Mouse (Mus musculus) neural tube, embryonic 15.5 days (tissue): ENCODE data around the gene Tat. TPM values are rescaled to one million over a fixed set of nuclear protein-coding genes. Genes with fewer than 3 reads are reported as not detected.

Source experiments
- ATAC-seq: fragments of 200-750 bp; cut with Nextera tagmentation; 2 replicates; pipeline ENCODE4 v1.8.0; 2017; ENCODE audit warnings: mild to moderate bottlenecking, moderate TSS enrichment, moderate library complexity; ENCODE audit not compliant: low FRiP score
- H3K27ac ChIP-seq: fragments of 300-500 bp; sonication (generic); replicated peaks from 2 replicates; pipeline ENCODE4 v1.5.1; 2015; ENCODE audit warnings: mild to moderate bottlenecking, inconsistent platforms
- H3K27me3 ChIP-seq: fragments of 300-500 bp; sonication (generic); replicated peaks from 2 replicates; pipeline ENCODE4 v1.6.1; 2015; ENCODE audit warnings: inconsistent platforms
- H3K36me3 ChIP-seq: fragments of 300-500 bp; sonication (generic); 2 replicates; pipeline ENCODE4 v1.6.1; 2015; ENCODE audit warnings: inconsistent platforms
- H3K4me1 ChIP-seq: fragments of 300-500 bp; sonication (generic); 2 replicates; pipeline ENCODE4 v1.6.1; 2015; ENCODE audit warnings: inconsistent platforms
- H3K4me2 ChIP-seq: fragments of 300-500 bp; sonication (generic); 2 replicates; pipeline ENCODE4 v1.6.1; 2015; ENCODE audit warnings: inconsistent platforms, mild to moderate bottlenecking, moderate library complexity
- H3K4me3 ChIP-seq: fragments of 300-500 bp; sonication (generic); replicated peaks from 2 replicates; pipeline ENCODE4 v1.5.1; 2015; ENCODE audit warnings: mild to moderate bottlenecking, inconsistent platforms
- H3K9ac ChIP-seq: fragments of 300-500 bp; sonication (generic); replicated peaks from 2 replicates; pipeline ENCODE4 v1.6.1; 2015; ENCODE audit warnings: mild to moderate bottlenecking, inconsistent platforms
- H3K9me3 ChIP-seq: fragments of 300-500 bp; sonication (generic); replicated peaks from 2 replicates; pipeline ENCODE4 v1.6.1; 2016; ENCODE audit warnings: inconsistent platforms
- WGBS: fragments of 180-500 bp; shearing (Covaris S2); methylation state at CpG from one replicate; pipeline ENCODE4 v1.1.7; 2015; ENCODE audit warnings: mixed read lengths; 5-methylcytosine and 5-hydroxymethylcytosine counted together
- polyA plus RNA-seq: library from polyadenylated mRNA; unstranded; fragments of >200 nt; fragmentation: Nextera tagmentation; extraction: Ambion mirVana; gene quantifications from 2 replicates; pipeline ENCODE4 v1.2.1, GENCODE M21; 2015

The Tat gene
- not detected in 2 replicates for polyA plus RNA-seq

- no peaks in the 10 kb centered on the region for H3K9me3 ChIP-seq
- no peak for ATAC-seq
- no peaks in the 10 kb centered on the region for H3K36me3 ChIP-seq
- no peaks in the 10 kb centered on the region for H3K27me3 ChIP-seq
- no peak within 1 kb of the TSS for H3K4me2 ChIP-seq
- H3K4me3 ChIP-seq, result no peak within 1 kb of the TSS
- WGBS, result 90% methylated on average over 8 of the region's 8 CpGs
- H3K27ac ChIP-seq, result no peak within 1 kb of the TSS
- H3K4me1 ChIP-seq, result no peaks in the 10 kb centered on the region
- H3K9ac ChIP-seq, result no peak within 1 kb of the TSS
Observed at GRCm38 (mm10) chr8:109990224-109990623, at the start of gene Tat. Gene Tat, plus strand, starts transcription at chr8:109990437.

DNA sequence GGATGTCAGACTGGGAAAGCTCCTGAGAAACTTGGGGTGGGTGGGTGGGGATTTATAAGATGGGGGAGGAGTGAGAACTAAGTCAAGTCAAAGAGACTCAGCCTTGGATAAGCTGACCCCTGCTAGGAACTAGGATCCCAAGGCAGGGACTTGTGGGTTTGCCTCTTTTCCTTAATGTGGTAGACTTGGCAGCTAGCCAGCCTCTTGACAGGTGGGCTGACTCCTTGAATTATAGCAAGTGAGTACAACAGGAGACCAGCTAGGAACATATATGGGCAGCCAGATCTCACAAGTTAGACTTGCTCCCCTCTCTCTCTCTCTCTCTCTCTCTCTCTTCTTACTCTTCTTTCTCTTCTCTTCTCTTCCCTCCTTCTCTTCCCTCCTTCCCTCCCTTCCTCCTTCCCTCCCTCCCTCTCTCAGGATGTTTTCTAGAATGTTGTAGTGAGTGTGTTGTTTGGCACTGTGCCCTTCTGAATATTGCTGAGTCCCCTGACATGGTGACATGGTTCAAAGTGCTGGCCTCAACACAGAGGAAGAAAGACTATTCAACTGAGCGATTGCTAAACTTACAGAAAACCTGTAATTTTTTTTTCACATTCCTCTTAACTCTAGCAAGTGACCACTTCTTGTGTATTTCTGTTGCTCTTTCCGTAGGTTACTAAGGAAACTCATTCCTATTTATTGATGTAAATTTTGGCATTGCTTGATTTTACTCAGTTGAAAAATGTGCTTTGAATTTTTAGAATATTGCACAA, 48.5 kb upstream of the Tat start:
- Histone ChIP-seq H3K4me2 (no peak overlapping the region), H3K4me3 (no peak overlapping the region), H3K4me1 (peaks cover 13% of the 10 kb centered on the region), H3K36me3 (peaks cover 37% of the 10 kb centered on the region), H3K27ac (no peak overlapping the region), H3K9me3 (no peaks in the 10 kb centered on the region), H3K9ac (no peak overlapping the region), H3K27me3 (no peaks in the 10 kb centered on the region)
- WGBS, result 84% methylated on average over 2 of the region's 2 CpGs
- no peak for ATAC-seq

- no peak overlapping the region for H3K27ac ChIP-seq
- no peak overlapping the region for H3K4me3 ChIP-seq
- WGBS, result 28% methylated on average over 9 of the region's 9 CpGs
- H3K9me3 ChIP-seq, result no peaks in the 10 kb centered on the region
- H3K4me1 ChIP-seq, result peaks cover 35% of the 10 kb centered on the region
- H3K9ac ChIP-seq, result no peak overlapping the region
- H3K36me3 ChIP-seq, result peaks cover 12% of the 10 kb centered on the region
- H3K4me2 ChIP-seq, result no peak overlapping the region
- H3K27me3 ChIP-seq, result no peaks in the 10 kb centered on the region
- no peak for ATAC-seq
Observed at GRCm38 (mm10) chr8:109945153-109945632, 45.0 kb upstream of the Tat start.

DNA sequence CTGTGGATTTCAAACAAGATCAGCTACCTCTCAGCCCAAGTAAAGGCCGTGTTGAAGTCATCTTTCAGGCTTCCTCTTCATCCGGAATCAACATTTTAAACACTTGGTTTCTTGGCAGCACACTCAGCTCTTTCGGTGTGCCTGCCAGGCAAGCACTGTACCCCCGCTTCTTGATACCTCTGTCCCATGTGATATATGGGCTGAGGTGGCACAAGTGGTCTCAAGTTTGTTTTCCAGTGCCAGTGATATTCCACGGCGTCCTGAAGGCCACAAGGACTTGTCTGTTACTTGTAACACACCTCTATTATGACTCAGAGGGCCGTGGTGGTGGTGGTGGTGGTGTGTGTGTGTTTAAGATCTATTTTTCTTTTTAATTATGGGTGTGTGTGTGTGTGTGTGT, 44.5 kb upstream of the Tat start:
- WGBS, result 74% methylated on average over 7 of the region's 7 CpGs
- Histone ChIP-seq H3K27me3 (no peaks in the 10 kb centered on the region), H3K9ac (no peak overlapping the region), H3K4me3 (no peak overlapping the region), H3K27ac (no peak overlapping the region), H3K4me2 (no peak overlapping the region), H3K9me3 (no peaks in the 10 kb centered on the region), H3K4me1 (peaks cover 35% of the 10 kb centered on the region), H3K36me3 (peaks cover 7% of the 10 kb centered on the region)
- ATAC-seq, result no peak

GRCm38 (mm10) chr8:109946272-109946671, 44.0 kb upstream of the Tat start:
- Histone ChIP-seq H3K27ac (no peak overlapping the region), H3K36me3 (peaks cover 1% of the 10 kb centered on the region), H3K4me1 (peaks cover 35% of the 10 kb centered on the region), H3K4me2 (no peak overlapping the region), H3K9ac (no peak overlapping the region), H3K27me3 (no peaks in the 10 kb centered on the region), H3K4me3 (no peak overlapping the region), H3K9me3 (no peaks in the 10 kb centered on the region)
- 93% methylated on average over 7 of the region's 7 CpGs for WGBS
- no peak for ATAC-seq

- Histone ChIP-seq H3K4me3 (peak overlapping the region; percentile 40), H3K27ac (peak overlapping the region; percentile 74), H3K36me3 (no peaks in the 10 kb centered on the region; the same call in 1 of the 2 replicates), H3K4me1 (peaks cover 35% of the 10 kb centered on the region), H3K4me2 (peak overlapping the region; percentile 61), H3K9ac (peak overlapping the region; percentile 42), H3K27me3 (no peaks in the 10 kb centered on the region), H3K9me3 (no peaks in the 10 kb centered on the region)
- ATAC-seq, result peak; percentile 67
- 2% methylated on average over 26 of the region's 26 CpGs for WGBS
Observed at GRCm38 (mm10) chr8:109947447-109948284, 42.6 kb upstream of the Tat start.

GRCm38 (mm10) chr8:109948285-109948564, 42.0 kb upstream of the Tat start:
- Histone ChIP-seq H3K4me3 (peak overlapping the region; percentile 40), H3K27me3 (no peaks in the 10 kb centered on the region), H3K27ac (peak overlapping the region; percentile 74), H3K4me1 (peaks cover 35% of the 10 kb centered on the region), H3K36me3 (no peaks in the 10 kb centered on the region; the same call in 1 of the 2 replicates), H3K4me2 (peak overlapping the region; percentile 61), H3K9ac (peak overlapping the region; percentile 42), H3K9me3 (no peaks in the 10 kb centered on the region)
- 2% methylated on average over 19 of the region's 19 CpGs for WGBS
- peak; percentile 48 for ATAC-seq

DNA sequence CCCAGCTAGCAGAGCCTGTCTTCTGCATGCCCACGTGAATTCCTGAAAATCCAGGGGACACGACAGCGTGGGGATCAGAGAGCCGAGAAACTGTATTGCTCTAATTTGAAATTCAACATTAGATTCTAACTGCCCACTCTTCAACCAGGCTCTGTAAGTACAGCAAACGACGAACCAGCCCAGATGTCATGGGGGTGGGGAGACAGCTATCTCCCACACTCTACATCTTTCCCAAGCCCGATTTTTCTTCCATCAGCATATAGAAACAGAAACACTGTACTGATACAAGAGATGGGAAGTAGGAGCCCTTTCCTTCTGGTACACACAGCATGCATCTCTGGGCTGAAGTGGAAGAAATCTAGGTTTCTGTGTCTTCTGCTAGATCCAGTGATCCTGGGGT, 38.1 kb upstream of the Tat start:
- Histone ChIP-seq H3K9me3 (no peaks in the 10 kb centered on the region), H3K27me3 (no peaks in the 10 kb centered on the region), H3K4me1 (peaks cover 29% of the 10 kb centered on the region), H3K27ac (no peak overlapping the region), H3K9ac (no peak overlapping the region), H3K36me3 (no peaks in the 10 kb centered on the region), H3K4me2 (no peak overlapping the region), H3K4me3 (no peak overlapping the region)
- ATAC-seq, result no peak
- 73% methylated on average over 7 of the region's 7 CpGs for WGBS

- WGBS, result 27% methylated on average over 13 of the region's 13 CpGs
- Histone ChIP-seq H3K4me2 (no peak overlapping the region), H3K36me3 (no peaks in the 10 kb centered on the region), H3K27ac (peak overlapping the region; percentile 6), H3K4me3 (no peak overlapping the region), H3K4me1 (peaks cover 19% of the 10 kb centered on the region), H3K9me3 (no peaks in the 10 kb centered on the region), H3K9ac (no peak overlapping the region), H3K27me3 (0 out of 2 replicates have a peak, but pooled peaks cover 3% of the 10 kb centered on the region)
- ATAC-seq, result peak; percentile 79
Observed at GRCm38 (mm10) chr8:109954486-109954948, 35.7 kb upstream of the Tat start.

- no peak overlapping the region for H3K9ac ChIP-seq
- no peak for ATAC-seq
- 0 out of 2 replicates have a peak overlapping the region, but pooled peaks have one; percentile 17 for H3K4me2 ChIP-seq
Observed at GRCm38 (mm10) chr8:109957167-109958028, 32.8 kb upstream of the Tat start.

GRCm38 (mm10) chr8:109958036-109958655, 32.1 kb upstream of the Tat start:
- Histone ChIP-seq H3K27me3 (peaks cover 34% of the 10 kb centered on the region), H3K36me3 (no peaks in the 10 kb centered on the region), H3K27ac (no peak overlapping the region), H3K4me1 (peaks cover 33% of the 10 kb centered on the region), H3K4me2 (no peak overlapping the region), H3K9me3 (no peaks in the 10 kb centered on the region), H3K9ac (no peak overlapping the region), H3K4me3 (no peak overlapping the region)
- no peak for ATAC-seq
- 40% methylated on average over 12 of the region's 12 CpGs for WGBS

More at GRCm38 (mm10) chr8:109957167-109958028, 32.8 kb upstream of the Tat start:
- H3K9me3 ChIP-seq, result no peaks in the 10 kb centered on the region
- 5% methylated on average over 16 of the region's 16 CpGs for WGBS
- H3K4me3 ChIP-seq, result no peak overlapping the region
- peaks cover 26% of the 10 kb centered on the region for H3K27me3 ChIP-seq
- H3K36me3 ChIP-seq, result no peaks in the 10 kb centered on the region
- peaks cover 33% of the 10 kb centered on the region for H3K4me1 ChIP-seq
- no peak overlapping the region for H3K27ac ChIP-seq
